Mouse (Mus musculus): ENCODE measurements around the gene Il3. TPM values are rescaled to one million over a fixed set of nuclear protein-coding genes. Genes with fewer than 3 reads are reported as not detected.
A peak's percentile ranks its signal among the peaks of the same experiment; 100 is the strongest.

Il3 gene
- total RNA-seq, 2 experiments from 2014 or later: not detected

DNA sequence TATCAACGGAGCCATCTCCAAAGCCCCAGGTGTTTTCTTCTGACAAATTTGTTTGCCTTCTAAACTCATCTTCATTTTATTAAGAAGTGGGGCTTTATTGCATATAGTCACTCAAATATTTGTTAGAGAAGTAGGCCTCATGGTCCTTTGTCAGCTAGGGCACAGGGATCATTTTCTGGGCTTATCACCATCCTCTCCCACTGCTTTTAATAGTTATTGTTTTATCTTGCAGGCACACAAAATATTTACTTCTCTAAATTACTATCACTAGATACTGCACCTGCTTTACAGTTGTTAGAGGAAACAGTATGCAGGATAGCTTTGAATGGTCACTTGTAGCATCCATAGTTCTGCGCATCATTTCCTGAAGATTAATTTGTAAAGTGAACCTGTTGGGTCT, 25.1 kb upstream of the Il3 start:
- intact Hi-C loops (cut with DNase I): no loop called here
- DNase-seq (ENCODE audit: low spot score in 2 of 2): no peak

- intact Hi-C loops (cut with DNase I): no loop called here
These were observed 20.9 kb upstream of the Il3 start for GRCm38 (mm10) chr11:54287821-54288453.

GRCm38 (mm10) chr11:54271437-54271949, 4.4 kb upstream of the Il3 start:
- intact Hi-C loops (cut with DNase I): no loop called here
- no peak for DNase-seq (ENCODE audit: low spot score in 2 of 2)

More at GRCm38 (mm10) chr11:54287821-54288453, 20.9 kb upstream of the Il3 start:
- DNase-seq (ENCODE audit: low spot score in 2 of 2): no peak

DNA sequence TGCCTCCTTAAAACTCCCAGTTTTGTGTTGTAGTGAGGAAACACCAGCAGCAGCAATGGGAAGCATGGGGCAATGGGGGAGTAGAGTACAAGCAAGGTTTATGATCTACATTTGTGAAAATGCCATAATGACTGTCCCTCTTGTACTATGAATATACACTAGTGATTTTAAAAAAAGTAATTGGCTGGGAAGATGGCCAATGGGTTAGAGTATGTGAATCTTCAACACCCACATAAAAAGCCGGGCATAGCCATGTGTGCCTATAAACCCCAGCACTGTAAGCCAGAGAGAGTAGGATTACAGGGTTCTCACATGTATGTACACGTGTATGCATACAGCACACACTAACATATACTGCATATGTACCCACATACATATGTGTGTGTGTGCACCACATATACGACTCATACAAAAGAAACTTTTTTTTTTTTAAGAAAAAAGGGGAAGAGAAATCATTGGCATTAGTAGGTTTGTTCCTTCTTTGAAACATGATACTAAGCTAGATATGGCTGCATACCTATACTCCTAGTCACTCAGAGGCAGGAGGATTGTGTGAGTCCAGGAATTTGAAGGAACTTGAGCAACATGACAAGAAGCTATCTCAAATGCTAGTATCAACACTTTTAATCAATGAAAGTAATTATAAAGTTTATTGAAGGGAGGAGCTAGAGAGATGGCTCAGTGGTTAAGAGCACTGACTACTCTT, 2.3 kb upstream of the Il3 start:
- intact Hi-C loops (cut with DNase I): no loop called here
- peak in 1 of 2 experiments; percentile 69 for DNase-seq (ENCODE audit: low spot score in 2 of 2)

DNA sequence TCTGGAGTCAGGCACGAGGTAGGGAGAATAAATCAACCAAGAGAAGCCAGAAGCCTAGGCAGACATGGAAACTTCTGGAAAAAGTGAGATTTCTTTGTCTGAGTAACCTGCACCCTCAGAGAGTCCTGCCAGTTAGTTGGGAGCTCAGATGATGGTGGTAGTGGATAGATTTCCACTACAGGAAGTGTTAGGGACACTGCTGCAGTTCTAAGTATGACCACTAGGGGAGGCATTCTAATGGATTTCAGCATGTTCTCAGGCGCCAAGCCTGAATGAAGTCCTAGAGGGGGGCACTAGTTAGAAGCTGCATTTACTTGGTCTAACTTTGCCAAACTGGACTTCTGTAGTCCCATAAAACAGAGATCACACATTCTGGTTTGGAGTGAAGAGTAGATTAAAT, 2.5 kb downstream of the Il3 start:
- peak; percentile 29 to 47 for DNase-seq (ENCODE audit: low spot score in 2 of 2)
- intact Hi-C loops (cut with DNase I): no loop called here

- intact Hi-C loops (cut with DNase I): no loop called here
- no peak for DNase-seq (ENCODE audit: low spot score in 2 of 2)
These were observed 3.6 kb downstream of the Il3 start for GRCm38 (mm10) chr11:54263405-54264031.

GRCm38 (mm10) chr11:54256624-54257376, 10.3 kb downstream of the Il3 start:
- intact Hi-C loops (cut with DNase I): loop anchor here (1.0 to 2.0 kb wide), 2 partner anchors 111 to 254 kb away; no protein-coding TSS in a partner anchor
- peak; percentile 58 to 75 for DNase-seq (ENCODE audit: low spot score in 2 of 2)

- DNase-seq (ENCODE audit: low spot score in 2 of 2): peak in 1 of 2 experiments; percentile 11
- intact Hi-C loops (cut with DNase I): no loop called here
These were observed 13.0 kb downstream of the Il3 start for GRCm38 (mm10) chr11:54254114-54254513.

- intact Hi-C loops (cut with DNase I): no loop called here
- DNase-seq (ENCODE audit: low spot score in 2 of 2): no peak
These were observed 16.5 kb downstream of the Il3 start for GRCm38 (mm10) chr11:54250575-54250974.

DNA sequence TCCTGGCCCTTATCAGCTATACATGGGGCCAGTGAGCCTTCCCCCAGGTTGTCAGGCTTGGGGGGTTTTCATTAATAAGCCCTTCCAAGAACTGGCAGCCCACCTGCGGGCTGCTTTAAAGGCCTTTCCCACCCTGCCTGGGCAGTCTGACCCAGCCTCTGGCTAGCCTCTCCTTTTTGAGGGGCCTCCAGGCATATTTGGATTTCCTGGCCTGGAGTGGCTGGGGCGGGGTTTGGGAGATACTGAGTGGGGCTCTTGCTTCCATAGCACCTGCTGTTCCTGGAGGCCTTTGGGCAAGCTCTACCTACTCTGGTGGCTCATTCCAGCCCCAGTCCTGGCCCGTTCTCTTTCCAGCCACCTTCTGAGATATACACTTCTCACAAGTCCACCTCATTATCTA, 17.3 kb downstream of the Il3 start:
- no peak for DNase-seq (ENCODE audit: low spot score in 2 of 2)
- intact Hi-C loops (cut with DNase I): no loop called here

- intact Hi-C loops (cut with DNase I): no loop called here
- no peak for DNase-seq (ENCODE audit: low spot score in 2 of 2)
These were observed 17.9 kb downstream of the Il3 start, which contains the start of gene Csf2 for GRCm38 (mm10) chr11:54248940-54249717. TSS of gene Csf2 (minus strand) at chr11:54249667.

GRCm38 (mm10) chr11:54247251-54247950, 19.7 kb downstream of the Il3 start:
- intact Hi-C loops (cut with DNase I): no loop called here
- peak in 1 of 2 experiments; percentile 5 for DNase-seq (ENCODE audit: low spot score in 2 of 2)

DNA sequence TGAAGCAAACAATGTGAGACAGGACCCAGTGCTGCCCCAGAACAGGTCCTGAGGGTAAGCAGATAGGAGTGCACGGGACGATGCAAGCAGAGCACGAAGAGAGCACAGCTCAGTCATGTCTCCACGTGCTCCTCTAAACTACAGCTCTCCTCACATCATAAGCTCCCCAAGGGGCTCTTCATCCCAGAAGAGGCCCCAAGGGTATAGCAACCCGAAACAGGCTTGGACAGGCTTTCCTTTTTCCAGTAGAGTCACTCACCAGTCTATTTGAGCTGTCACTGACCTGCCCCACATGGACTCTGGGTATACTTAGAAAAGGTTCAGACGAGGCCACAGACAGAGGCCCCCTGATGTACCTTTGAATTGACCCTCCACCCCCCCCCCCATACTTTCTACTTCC, 22.6 kb downstream of the Il3 start:
- DNase-seq (ENCODE audit: low spot score in 2 of 2): no peak
- intact Hi-C loops (cut with DNase I): no loop called here

DNA sequence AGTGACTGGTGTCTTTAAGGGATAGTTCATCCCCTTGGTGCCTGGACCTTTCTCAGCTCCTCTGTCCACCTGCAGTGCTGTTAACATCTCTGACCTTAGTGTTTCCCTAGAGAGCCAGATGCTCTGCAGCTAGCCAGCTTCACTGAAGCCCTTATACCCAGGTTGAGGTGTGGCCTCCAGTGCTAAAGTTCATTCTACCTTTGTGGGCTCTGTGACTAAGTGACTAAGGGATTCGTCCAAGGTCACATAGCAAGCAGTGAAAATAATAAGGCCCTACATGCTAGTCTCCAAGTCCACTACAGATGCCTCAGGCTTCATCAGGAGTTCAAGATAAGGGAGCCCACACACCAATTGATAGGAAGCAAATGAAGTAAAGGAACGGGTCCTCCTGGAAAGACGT, 24.6 kb downstream of the Il3 start:
- intact Hi-C loops (cut with DNase I): no loop called here
- DNase-seq (ENCODE audit: low spot score in 2 of 2): no peak

DNA sequence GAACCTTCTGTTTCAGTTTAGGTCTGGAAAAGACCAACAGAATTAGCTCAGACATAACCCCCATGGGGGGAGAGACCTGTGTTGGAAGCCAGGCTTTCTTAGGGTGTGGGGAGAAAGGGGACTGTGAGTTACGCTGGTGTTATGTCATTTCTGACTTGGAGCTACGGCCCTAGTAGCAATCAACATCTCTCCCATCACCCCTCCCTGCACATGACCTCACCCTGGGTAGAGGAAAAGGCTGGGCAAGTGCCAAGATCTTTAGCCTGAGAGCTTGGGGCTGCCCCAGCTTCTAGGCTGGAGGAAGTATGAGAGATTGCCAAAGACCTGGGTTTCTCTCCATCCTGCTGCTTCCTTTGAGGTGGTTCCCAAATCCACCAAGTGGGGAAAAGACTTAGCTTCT, 30.1 kb downstream of the Il3 start:
- intact Hi-C loops (cut with DNase I): no loop called here

GRCm38 (mm10) chr11:54227478-54227877, 39.6 kb downstream of the Il3 start:
- intact Hi-C loops (cut with DNase I): no loop called here

More for the DNA sequence above, 30.1 kb downstream of the Il3 start:
- no peak for DNase-seq (ENCODE audit: low spot score in 2 of 2)

DNA sequence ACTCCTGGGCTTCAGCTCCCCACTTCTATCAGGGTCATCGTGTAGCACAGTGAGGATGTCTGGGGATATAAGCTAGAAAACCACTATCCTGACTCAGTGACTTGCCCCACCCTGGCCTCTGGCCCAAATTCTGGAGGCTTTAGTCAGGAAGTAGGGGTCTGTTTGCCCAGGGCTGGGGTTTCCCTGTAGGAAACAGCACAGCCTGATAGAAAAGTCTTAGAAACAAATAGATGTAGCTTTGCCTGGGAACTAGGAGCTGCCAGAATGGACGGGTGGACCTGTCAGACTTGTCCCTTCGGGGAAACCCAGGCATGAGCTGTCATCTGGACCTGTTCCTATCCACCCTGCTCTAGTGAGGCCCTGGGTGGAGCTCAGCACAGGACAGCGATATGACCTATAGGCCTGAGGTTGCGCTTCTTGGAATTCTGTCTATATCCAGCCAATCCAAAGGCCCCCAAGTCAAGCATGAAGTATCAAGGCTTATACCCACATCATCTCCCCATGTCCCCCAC, 42.5 kb downstream of the Il3 start:
- DNase-seq (ENCODE audit: low spot score in 2 of 2): no peak
- intact Hi-C loops (cut with DNase I): no loop called here

More at GRCm38 (mm10) chr11:54227478-54227877, 39.6 kb downstream of the Il3 start:
- no peak for DNase-seq (ENCODE audit: low spot score in 2 of 2)
